Mouse (Mus musculus) cerebellum, adult 9-10 months (tissue): ENCODE data around the gene Gm5269.

Experiments
- DNase-seq: peaks from one replicate; pipeline ENCODE4 v3.0.0; 2022

The Gm5269 gene

GRCm38 (mm10) chr1:45890173-45890572 is at the start of gene Gm5269:
Gm5269 (minus strand) TSS chr1:45890273.
- no peak for DNase-seq

GRCm38 (mm10) chr1:45931127-45931526 is 41.1 kb upstream of the Gm5269 start:
- DNase-seq, result no peak

- DNase-seq, result no peak
These were observed 36.8 kb upstream of the Gm5269 start for GRCm38 (mm10) chr1:45926911-45927310.

GRCm38 (mm10) chr1:45926393-45926763 is 36.3 kb upstream of the Gm5269 start, which contains the start of gene Slc40a1:
Slc40a1 (minus strand) TSS chr1:45926523.
- no peak for DNase-seq

- DNase-seq, result peak; percentile 14
These were observed 35.7 kb upstream of the Gm5269 start for GRCm38 (mm10) chr1:45925500-45926392.

GRCm38 (mm10) chr1:45925131-45925499 is 35.0 kb upstream of the Gm5269 start:
- no peak for DNase-seq

- DNase-seq, result no peak
These were observed 34.4 kb upstream of the Gm5269 start for GRCm38 (mm10) chr1:45924516-45924915.

- no peak for DNase-seq
These were observed 33.2 kb upstream of the Gm5269 start for GRCm38 (mm10) chr1:45923306-45923705.

- DNase-seq, result no peak
These were observed 30.6 kb upstream of the Gm5269 start for GRCm38 (mm10) chr1:45920703-45921102.

- no peak for DNase-seq
These were observed 29.7 kb upstream of the Gm5269 start for GRCm38 (mm10) chr1:45919752-45920151.

- DNase-seq, result no peak
These were observed 27.2 kb upstream of the Gm5269 start for GRCm38 (mm10) chr1:45917136-45917803.

- no peak for DNase-seq
These were observed 26.1 kb upstream of the Gm5269 start for GRCm38 (mm10) chr1:45916174-45916573.

- no peak for DNase-seq
These were observed 24.2 kb upstream of the Gm5269 start for GRCm38 (mm10) chr1:45914236-45914635.

GRCm38 (mm10) chr1:45905107-45905821 is 15.2 kb upstream of the Gm5269 start:
- no peak for DNase-seq

- no peak for DNase-seq
These were observed 14.1 kb upstream of the Gm5269 start for GRCm38 (mm10) chr1:45904161-45904560.

GRCm38 (mm10) chr1:45898044-45898443 is 8.0 kb upstream of the Gm5269 start:
- DNase-seq, result no peak

GRCm38 (mm10) chr1:45894168-45894912 is 4.3 kb upstream of the Gm5269 start:
- no peak for DNase-seq

GRCm38 (mm10) chr1:45891986-45892385 is 1.9 kb upstream of the Gm5269 start:
- DNase-seq, result no peak

GRCm38 (mm10) chr1:45886800-45887199 is 3.3 kb downstream of the Gm5269 start:
- no peak for DNase-seq

GRCm38 (mm10) chr1:45883378-45883777 is 6.7 kb downstream of the Gm5269 start:
- no peak for DNase-seq

- no peak for DNase-seq
These were observed 8.0 kb downstream of the Gm5269 start for GRCm38 (mm10) chr1:45882076-45882475.

- DNase-seq, result no peak
These were observed 8.7 kb downstream of the Gm5269 start for GRCm38 (mm10) chr1:45881228-45881832.
